ENCODE assay signal across 13 mouse cellular contexts in genomic region chr2:129373307-129373706, GRCm38 (mm10). TPM values are rescaled to one million over a fixed set of nuclear protein-coding genes. Genes with fewer than 3 reads are reported as not detected.
A peak's percentile ranks its signal among the peaks of the same experiment; 100 is the strongest.
DNase-seq lines count a peak whose midpoint lies in the region; ATAC-seq and TF ChIP-seq lines count a peak whose summit lies in the region.
"Had no signal": no experiment of that assay in that cellular context is flagged by ENCODE, and none has a peak within 500 bp of the region (broad histone marks: within the 10 kb centered on the region; RNA-seq: fewer than 3 reads in every experiment).

No protein-coding gene starts in this region.

- WGBS in liver, adult 2 months = 73% methylated on average over 4 of the region's 4 CpGs
- WGBS in liver, embryonic 11.5 days = 45% methylated on average over 4 of the region's 4 CpGs

- no peak for ATAC-seq in liver, embryonic 11.5 days (replicated peaks; ENCODE audit: low FRiP score)
- ATAC-seq: intestine, embryonic 16.5 days had no signal

- TF ChIP-seq CTCF in liver, adult 2 months (IDR thresholded peaks at IDR 0.05; ENCODE audit: low read depth, low read length) = no peak

- peak; percentile 57 for DNase-seq in liver, adult 2 months (ENCODE audit: extremely low read depth, low read depth, low spot score)
- DNase-seq in liver, embryonic 11.5 days (ENCODE audit: low spot score) = no peak
- DNase-seq in T-cell, adult 2 months (ENCODE audit: low spot score) = peak; percentile 8
- DNase-seq in induced T-regulatory cell, adult 2 months (ENCODE audit: low read depth) = peak; percentile 18
- peak; percentile 29 for DNase-seq in skeletal muscle tissue, adult 2 months (ENCODE audit: low read depth, low spot score)
- no peak for DNase-seq in right cerebral cortex, postnatal 36 days (ENCODE audit: low spot score in 2 of 2)
- no peak for DNase-seq in testis, postnatal 10 days (ENCODE audit: low spot score)
- DNase-seq: cerebellum, adult 11-12 months had no signal

- H3K9ac ChIP-seq in liver, adult 2 months (ENCODE audit: low read depth, low read length) = no peak overlapping the region
- no peak overlapping the region for H3K9ac ChIP-seq in liver, embryonic 11.5 days (ENCODE audit: low read depth, low read length)
- H3K9ac ChIP-seq: midbrain, embryonic 12.5 days had no signal

- no peak overlapping the region for H3K4me3 ChIP-seq in liver, adult 2 months (ENCODE audit: insufficient read depth, low read depth, low read length)
- H3K4me3 ChIP-seq in liver, embryonic 11.5 days (ENCODE audit: low read depth, low read length) = no peak overlapping the region
- H3K4me3 ChIP-seq: midbrain, embryonic 12.5 days had no signal

- no peak for TF ChIP-seq POLR2A in liver, adult 2 months (IDR thresholded peaks at IDR 0.05; ENCODE audit: extremely low read depth, insufficient read depth, low read length)

- no peaks in the 10 kb centered on the region for H3K79me2 ChIP-seq in liver, adult 2 months (ENCODE audit: control insufficient read depth, insufficient read depth, low read length)

- no peak overlapping the region for H3K4me2 ChIP-seq in liver, embryonic 11.5 days
- H3K4me2 ChIP-seq: midbrain, embryonic 12.5 days had no signal

- H3K9me3 ChIP-seq in liver, embryonic 11.5 days (ENCODE audit: control insufficient read depth, low read length) = no peaks in the 10 kb centered on the region
- H3K9me3 ChIP-seq: G1E; midbrain, embryonic 12.5 days had no signal

- no peaks in the 10 kb centered on the region for H3K4me1 ChIP-seq in liver, adult 2 months (ENCODE audit: control insufficient read depth, insufficient read depth, low read length)
- H3K4me1 ChIP-seq in liver, embryonic 11.5 days (replicated peaks; ENCODE audit: control insufficient read depth, insufficient read depth, low read length) = 0 out of 2 replicates have a peak, but pooled peaks cover 2% of the 10 kb centered on the region
- H3K4me1 ChIP-seq: midbrain, embryonic 12.5 days had no signal

- H3K27me3 ChIP-seq in liver, adult 2 months (ENCODE audit: control insufficient read depth, insufficient read depth, low read length) = no peaks in the 10 kb centered on the region
- H3K27me3 ChIP-seq in liver, embryonic 11.5 days (replicated peaks; ENCODE audit: control insufficient read depth, insufficient read depth, low read length) = no peaks in the 10 kb centered on the region
- H3K27me3 ChIP-seq: midbrain, embryonic 12.5 days had no signal

- H3K27ac ChIP-seq in liver, adult 2 months (replicated peaks; ENCODE audit: insufficient read depth, low read depth, low read length) = 0 out of 2 replicates have a peak overlapping the region, but pooled peaks have one; percentile 28
- H3K27ac ChIP-seq in liver, embryonic 11.5 days (ENCODE audit: low read depth, low read length) = no peak overlapping the region
- H3K27ac ChIP-seq: midbrain, embryonic 12.5 days had no signal

- no peaks in the 10 kb centered on the region for H3K36me3 ChIP-seq in liver, adult 2 months (ENCODE audit: control insufficient read depth, insufficient read depth, low read length)
- no peaks in the 10 kb centered on the region for H3K36me3 ChIP-seq in liver, embryonic 11.5 days (ENCODE audit: control insufficient read depth, insufficient read depth, low read length)
- H3K36me3 ChIP-seq: midbrain, embryonic 12.5 days had no signal

RNA-seq across cellular contexts. Expression of gene Il1b, which starts 2.4 kb away (rescaled TPM):
- 1.8 and 2.1 TPM in 2 replicates for total RNA-seq in liver, adult 2 months (2014; rRNA removed)
- polyA plus RNA-seq in liver, adult 2 months (2012; rRNA removed) = 0.39 and 0.84 TPM in 2 replicates
- polyA plus RNA-seq in liver, embryonic 11.5 days (2014; fragmentation: Nextera tagmentation; extraction: Ambion mirVana) = 0.25 and 0.66 TPM in 2 replicates
- total RNA-seq: gastrocnemius, adult 8-10 months; layer of hippocampus, postnatal 14 days had no signal
- polyA plus RNA-seq: midbrain, embryonic 12.5 days had no signal

Comparison
In these comparisons a context has a peak if more than half of its experiments do, and no peak if none do; other contexts are left out.
1. DNase-seq: peak in liver, adult 2 months (single experiment), T-cell, adult 2 months (single experiment), induced T-regulatory cell, adult 2 months (single experiment) and skeletal muscle tissue, adult 2 months (single experiment); none in liver, embryonic 11.5 days (single experiment), right cerebral cortex, postnatal 36 days (0 of 2) and testis, postnatal 10 days (single experiment).